Mouse (Mus musculus): ENCODE data around the gene Bcl7c. TPM values are rescaled to one million over a fixed set of nuclear protein-coding genes. Genes with fewer than 3 reads are reported as not detected.

Bcl7c gene
- polyA plus RNA-seq, 1 experiment from 2014 or later: 41.1 TPM

DNA sequence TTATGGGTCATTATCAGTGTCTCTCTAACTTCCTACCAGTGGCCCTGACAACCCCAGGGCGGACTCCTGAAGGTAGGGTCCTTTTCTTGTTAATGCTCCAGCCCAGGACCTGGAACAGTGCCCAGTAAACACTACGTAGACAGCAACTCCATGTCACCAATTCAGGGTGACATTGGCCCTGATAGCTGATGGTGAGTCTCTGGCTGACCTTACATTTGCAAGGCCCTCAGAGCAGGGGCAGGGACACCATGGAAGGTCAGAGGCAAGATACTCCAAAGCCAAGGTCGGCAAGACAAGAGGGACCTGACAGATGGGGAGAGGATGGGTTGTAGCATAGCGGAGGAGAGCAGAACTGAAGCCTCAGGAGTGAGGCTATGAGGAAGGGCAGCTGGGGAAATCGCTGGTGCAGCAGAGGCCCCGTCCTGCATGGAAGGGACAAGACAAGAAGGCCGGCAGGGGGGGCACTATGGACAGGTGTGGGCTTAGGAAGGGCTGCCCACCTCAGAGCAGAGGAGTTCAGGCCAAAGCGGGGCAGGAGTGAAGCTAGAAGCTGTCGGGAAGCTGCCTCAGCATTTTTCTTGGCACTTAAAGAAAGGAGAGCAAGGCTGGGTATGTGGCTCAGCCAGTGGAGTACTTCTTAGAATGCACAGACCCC, 19.0 kb downstream of the Bcl7c start:
- Histone ChIP-seq H3K27ac (replicated peaks in 1 of 2; ENCODE audit: control insufficient read depth in 1 of 2, insufficient read depth in 1 of 2, low read depth in 2 of 2, low read length in 2 of 2) (peak overlapping the region; percentile 56 to 62; a peak in 3 of 4 replicates), H3K9me3 (ENCODE audit: control insufficient read depth, low read length) (no peaks in the 10 kb centered on the region), H3K4me2 (ENCODE audit: low read length) (no peak overlapping the region), H3K9ac (ENCODE audit: low read length) (peak overlapping the region; percentile 34; the same call in 1 of the 2 replicates), H3K36me3 (ENCODE audit: control insufficient read depth, insufficient read depth, low read length) (0 out of 2 replicates have a peak, but pooled peaks cover under 1% of the 10 kb centered on the region), H3K4me3 (ENCODE audit: control insufficient read depth in 1 of 2, insufficient read depth in 1 of 2, low read depth in 1 of 2, low read length in 2 of 2) (no peak overlapping the region), H3K4me1 (ENCODE audit: control insufficient read depth in 2 of 2, insufficient read depth in 2 of 2, low read length in 2 of 2) (peaks cover 26 to 36% of the 10 kb centered on the region in 2 experiments), H3K27me3 (ENCODE audit: control insufficient read depth, insufficient read depth, low read length) (no peaks in the 10 kb centered on the region)
- WGBS: 52% methylated on average over 9 of the region's 9 CpGs
- ATAC-seq (ENCODE audit: insufficient number of reproducible peaks, insufficient read depth, low FRiP score, low read depth): no peak

DNA sequence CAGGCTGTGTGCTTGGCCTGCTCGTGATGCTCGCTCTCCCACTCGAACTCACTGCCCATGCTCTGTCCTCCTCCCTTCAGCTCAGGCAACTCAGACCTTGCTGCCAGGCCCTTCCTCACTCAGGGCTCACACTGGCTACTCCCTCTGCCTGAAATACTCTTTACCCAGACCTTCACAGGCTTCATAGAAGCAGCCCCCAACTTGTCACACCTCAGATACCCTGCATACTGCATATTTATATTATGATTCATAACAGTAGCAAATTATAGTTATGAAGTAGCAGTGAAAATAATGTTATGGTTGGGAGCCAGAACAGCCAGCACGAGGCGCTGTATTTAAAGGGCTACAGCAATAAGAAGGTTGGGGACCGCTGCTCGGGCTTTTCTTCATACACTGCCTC, 19.8 kb downstream of the Bcl7c start:
- no peak overlapping the region for H3K9ac ChIP-seq (ENCODE audit: low read length)
- H3K9me3 ChIP-seq (ENCODE audit: control insufficient read depth, low read length): no peaks in the 10 kb centered on the region
- H3K4me3 ChIP-seq (ENCODE audit: control insufficient read depth in 1 of 2, insufficient read depth in 1 of 2, low read depth in 1 of 2, low read length in 2 of 2): no peak overlapping the region
- WGBS: 87% methylated on average over 7 of the region's 7 CpGs
- peak overlapping the region in 1 of 2 experiments; percentile 62; a peak in 1 of 4 replicates for H3K27ac ChIP-seq (replicated peaks in 1 of 2; ENCODE audit: control insufficient read depth in 1 of 2, insufficient read depth in 1 of 2, low read depth in 2 of 2, low read length in 2 of 2)
- H3K4me1 ChIP-seq (ENCODE audit: control insufficient read depth in 2 of 2, insufficient read depth in 2 of 2, low read length in 2 of 2): peaks cover 26 to 36% of the 10 kb centered on the region in 2 experiments
- H3K4me2 ChIP-seq (ENCODE audit: low read length): no peak overlapping the region
- no peaks in the 10 kb centered on the region for H3K36me3 ChIP-seq (ENCODE audit: control insufficient read depth, insufficient read depth, low read length)
- ATAC-seq (ENCODE audit: insufficient number of reproducible peaks, insufficient read depth, low FRiP score, low read depth): no peak
- no peaks in the 10 kb centered on the region for H3K27me3 ChIP-seq (ENCODE audit: control insufficient read depth, insufficient read depth, low read length)

GRCm38 (mm10) chr7:127686740-127687449, 21.8 kb downstream of the Bcl7c start:
- ATAC-seq (ENCODE audit: insufficient number of reproducible peaks, insufficient read depth, low FRiP score, low read depth): no peak
- no peak overlapping the region for H3K4me2 ChIP-seq (ENCODE audit: low read length)
- peaks cover 34 to 48% of the 10 kb centered on the region in 2 experiments for H3K4me1 ChIP-seq (ENCODE audit: control insufficient read depth in 2 of 2, insufficient read depth in 2 of 2, low read length in 2 of 2)
- no peak overlapping the region for H3K4me3 ChIP-seq (ENCODE audit: control insufficient read depth in 1 of 2, insufficient read depth in 1 of 2, low read depth in 1 of 2, low read length in 2 of 2)
- no peaks in the 10 kb centered on the region for H3K9me3 ChIP-seq (ENCODE audit: control insufficient read depth, low read length)
- H3K27me3 ChIP-seq (ENCODE audit: control insufficient read depth, insufficient read depth, low read length): no peaks in the 10 kb centered on the region
- no peak overlapping the region for H3K9ac ChIP-seq (ENCODE audit: low read length)
- WGBS: 51% methylated on average over 11 of the region's 11 CpGs
- 0 out of 4 replicates have a peak overlapping the region, but pooled peaks have one; percentile 2 to 16 for H3K27ac ChIP-seq (replicated peaks in 1 of 2; ENCODE audit: control insufficient read depth in 1 of 2, insufficient read depth in 1 of 2, low read depth in 2 of 2, low read length in 2 of 2)
- no peaks in the 10 kb centered on the region for H3K36me3 ChIP-seq (ENCODE audit: control insufficient read depth, insufficient read depth, low read length)

DNA sequence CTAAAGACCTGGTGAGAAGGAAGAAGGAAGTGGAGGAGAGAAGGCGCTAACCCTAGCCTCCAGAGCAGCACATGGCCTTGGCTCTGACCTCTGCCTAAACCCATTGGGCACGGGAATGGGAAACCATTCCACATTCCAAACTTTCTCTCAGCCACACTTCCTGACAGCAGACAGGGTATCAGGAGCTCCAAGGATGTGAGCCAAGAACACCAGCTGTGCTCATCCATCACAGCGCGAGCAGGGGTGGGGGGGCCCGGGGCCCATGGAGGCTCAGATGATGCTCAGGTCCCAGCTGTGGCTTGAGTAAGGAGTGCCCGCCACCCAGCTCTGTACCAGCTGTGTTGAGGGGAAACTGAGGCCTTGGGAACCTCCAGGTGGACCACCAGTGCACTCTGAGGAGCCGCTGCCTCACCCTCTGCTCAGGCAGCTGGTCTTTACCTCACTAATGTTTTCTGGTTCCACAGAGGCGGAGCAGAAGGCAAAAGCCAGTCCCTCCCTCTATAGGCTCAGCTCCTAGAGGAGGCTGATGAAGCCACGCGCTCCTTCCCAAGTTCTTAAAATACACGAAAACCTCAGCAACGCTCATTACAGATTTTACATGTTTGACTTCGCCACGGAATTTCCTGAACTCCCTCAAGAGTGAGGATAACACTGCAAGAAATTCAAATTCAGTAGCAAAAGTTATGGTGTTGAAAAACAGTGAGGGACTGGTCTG, 23.3 kb downstream of the Bcl7c start:
- 76% methylated on average over 14 of the region's 14 CpGs for WGBS
- no peak for ATAC-seq (ENCODE audit: insufficient number of reproducible peaks, insufficient read depth, low FRiP score, low read depth)

DNA sequence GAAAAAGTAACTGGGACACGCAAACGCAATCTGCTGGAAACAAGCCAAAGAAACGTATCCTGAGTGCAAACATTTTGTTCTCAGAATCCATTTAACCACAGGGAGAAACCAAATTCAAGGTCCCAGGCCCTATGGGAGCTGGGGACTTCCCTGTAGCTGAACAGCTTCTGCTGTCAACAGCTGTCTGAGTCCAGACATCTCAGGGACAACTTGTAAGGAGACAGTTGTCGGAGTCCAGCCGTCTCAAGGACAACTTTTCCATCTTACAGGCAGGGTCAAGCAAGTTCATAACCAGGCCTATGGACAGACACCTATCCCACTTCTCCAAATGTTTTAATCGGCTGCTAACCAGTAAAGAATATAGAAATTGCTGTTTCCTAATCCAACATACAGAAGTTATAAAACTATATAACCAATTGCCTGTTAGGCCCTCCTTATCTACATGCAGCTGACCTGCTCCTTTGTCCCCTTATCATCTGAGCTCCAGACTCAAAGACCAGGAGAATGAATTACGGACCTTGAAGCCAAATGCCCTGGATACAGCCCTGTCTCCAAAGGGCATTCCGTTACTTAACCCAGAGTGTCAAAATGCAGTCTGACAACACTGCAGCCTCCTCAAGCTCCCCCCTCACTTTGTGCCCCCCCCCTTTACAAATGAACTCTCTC, 26.7 kb downstream of the Bcl7c start:
- Histone ChIP-seq H3K9ac (ENCODE audit: low read length) (no peak overlapping the region), H3K36me3 (ENCODE audit: control insufficient read depth, insufficient read depth, low read length) (no peaks in the 10 kb centered on the region), H3K4me1 (ENCODE audit: control insufficient read depth in 2 of 2, insufficient read depth in 2 of 2, low read length in 2 of 2) (peaks cover 21% of the 10 kb centered on the region in 2 experiments), H3K4me2 (ENCODE audit: low read length) (no peak overlapping the region), H3K27ac (replicated peaks in 1 of 2; ENCODE audit: control insufficient read depth in 1 of 2, insufficient read depth in 1 of 2, low read depth in 2 of 2, low read length in 2 of 2) (no peak overlapping the region; a peak in 1 of 4 replicates), H3K4me3 (ENCODE audit: control insufficient read depth in 1 of 2, insufficient read depth in 1 of 2, low read depth in 1 of 2, low read length in 2 of 2) (no peak overlapping the region), H3K9me3 (ENCODE audit: control insufficient read depth, low read length) (no peaks in the 10 kb centered on the region), H3K27me3 (ENCODE audit: control insufficient read depth, insufficient read depth, low read length) (no peaks in the 10 kb centered on the region)
- WGBS: 29% methylated on average over 8 of the region's 8 CpGs
- ATAC-seq (ENCODE audit: insufficient number of reproducible peaks, insufficient read depth, low FRiP score, low read depth): no peak

More for the DNA sequence above, 23.3 kb downstream of the Bcl7c start:
- Histone ChIP-seq H3K4me3 (ENCODE audit: control insufficient read depth in 1 of 2, insufficient read depth in 1 of 2, low read depth in 1 of 2, low read length in 2 of 2) (no peak overlapping the region), H3K4me2 (ENCODE audit: low read length) (no peak overlapping the region), H3K4me1 (ENCODE audit: control insufficient read depth in 2 of 2, insufficient read depth in 2 of 2, low read length in 2 of 2) (peaks cover 32 to 43% of the 10 kb centered on the region in 2 experiments), H3K36me3 (ENCODE audit: control insufficient read depth, insufficient read depth, low read length) (no peaks in the 10 kb centered on the region), H3K9ac (ENCODE audit: low read length) (no peak overlapping the region), H3K27ac (replicated peaks in 1 of 2; ENCODE audit: control insufficient read depth in 1 of 2, insufficient read depth in 1 of 2, low read depth in 2 of 2, low read length in 2 of 2) (no peak overlapping the region), H3K9me3 (ENCODE audit: control insufficient read depth, low read length) (no peaks in the 10 kb centered on the region), H3K27me3 (ENCODE audit: control insufficient read depth, insufficient read depth, low read length) (no peaks in the 10 kb centered on the region)

DNA sequence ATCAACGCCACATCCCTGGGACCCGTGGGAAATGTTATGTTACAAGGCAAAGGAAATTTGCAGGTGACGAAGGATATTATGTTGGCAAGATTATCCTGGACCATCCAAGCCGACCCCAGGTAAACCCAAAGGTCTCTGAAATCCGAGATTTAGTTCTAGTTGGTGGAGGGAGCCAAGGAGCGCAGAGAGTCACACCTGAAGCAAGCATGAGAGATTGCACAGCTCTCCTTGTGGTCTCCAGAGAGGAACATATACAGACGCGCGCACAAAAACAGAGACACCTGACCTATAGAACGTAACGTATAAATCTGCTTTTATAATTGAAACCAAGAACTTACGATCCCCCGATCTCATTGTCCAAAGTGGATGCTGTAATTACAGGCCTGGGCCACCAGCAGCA, 28.2 kb downstream of the Bcl7c start:
- H3K4me1 ChIP-seq (ENCODE audit: control insufficient read depth in 2 of 2, insufficient read depth in 2 of 2, low read length in 2 of 2): peaks cover 15 to 17% of the 10 kb centered on the region in 2 experiments
- H3K27me3 ChIP-seq (ENCODE audit: control insufficient read depth, insufficient read depth, low read length): no peaks in the 10 kb centered on the region
- H3K9me3 ChIP-seq (ENCODE audit: control insufficient read depth, low read length): no peaks in the 10 kb centered on the region
- no peaks in the 10 kb centered on the region for H3K36me3 ChIP-seq (ENCODE audit: control insufficient read depth, insufficient read depth, low read length)
- no peak overlapping the region for H3K27ac ChIP-seq (replicated peaks in 1 of 2; ENCODE audit: control insufficient read depth in 1 of 2, insufficient read depth in 1 of 2, low read depth in 2 of 2, low read length in 2 of 2)
- ATAC-seq (ENCODE audit: insufficient number of reproducible peaks, insufficient read depth, low FRiP score, low read depth): no peak
- H3K4me2 ChIP-seq (ENCODE audit: low read length): no peak overlapping the region
- H3K9ac ChIP-seq (ENCODE audit: low read length): no peak overlapping the region
- 91% methylated on average over 13 of the region's 13 CpGs for WGBS
- no peak overlapping the region for H3K4me3 ChIP-seq (ENCODE audit: control insufficient read depth in 1 of 2, insufficient read depth in 1 of 2, low read depth in 1 of 2, low read length in 2 of 2)

DNA sequence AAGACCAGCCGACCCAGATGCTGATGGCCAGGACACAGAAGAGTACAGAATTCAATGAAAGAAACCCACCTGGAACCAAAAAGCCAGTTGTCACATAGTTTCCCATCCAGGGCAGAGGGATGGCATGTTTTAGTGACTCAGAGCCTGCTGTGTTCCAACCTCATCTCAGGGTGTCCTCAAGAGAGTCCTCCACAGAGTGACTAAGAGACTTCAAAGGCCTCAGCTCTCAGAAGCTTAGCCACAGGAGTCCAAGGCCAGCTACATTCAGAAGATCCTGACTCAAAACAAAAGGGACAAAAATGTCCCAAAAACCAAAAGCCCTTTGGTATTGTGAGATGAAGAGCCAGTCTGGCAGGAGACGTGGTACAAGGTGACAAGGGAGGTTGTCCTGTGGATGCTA, 29.9 kb downstream of the Bcl7c start:
- no peaks in the 10 kb centered on the region for H3K9me3 ChIP-seq (ENCODE audit: control insufficient read depth, low read length)
- no peak overlapping the region for H3K4me2 ChIP-seq (ENCODE audit: low read length)
- 88% methylated on average over 2 of the region's 2 CpGs for WGBS
- no peak overlapping the region for H3K4me3 ChIP-seq (ENCODE audit: control insufficient read depth in 1 of 2, insufficient read depth in 1 of 2, low read depth in 1 of 2, low read length in 2 of 2)
- no peak for ATAC-seq (ENCODE audit: insufficient number of reproducible peaks, insufficient read depth, low FRiP score, low read depth)
- H3K36me3 ChIP-seq (ENCODE audit: control insufficient read depth, insufficient read depth, low read length): no peaks in the 10 kb centered on the region
- no peak overlapping the region for H3K27ac ChIP-seq (replicated peaks in 1 of 2; ENCODE audit: control insufficient read depth in 1 of 2, insufficient read depth in 1 of 2, low read depth in 2 of 2, low read length in 2 of 2)
- no peak overlapping the region for H3K9ac ChIP-seq (ENCODE audit: low read length)
- H3K27me3 ChIP-seq (ENCODE audit: control insufficient read depth, insufficient read depth, low read length): no peaks in the 10 kb centered on the region
- H3K4me1 ChIP-seq (ENCODE audit: control insufficient read depth in 2 of 2, insufficient read depth in 2 of 2, low read length in 2 of 2): peaks cover 12 to 13% of the 10 kb centered on the region in 2 experiments

Data from heart, embryonic 14.5 days (tissue).